Mouse (Mus musculus) olfactory bulb, adult 2 months (tissue): ENCODE data around the gene Grtp1. TPM values are rescaled to one million over a fixed set of nuclear protein-coding genes. Genes with fewer than 3 reads are reported as not detected.

Experiments
- H3K27ac ChIP-seq: fragments of 200-500 bp; 2 replicates; pipeline ENCODE4 v1.5.1; 2012; ENCODE audit warnings: low read depth, low read length; ENCODE audit not compliant: insufficient read depth
- H3K4me1 ChIP-seq: fragments of 200-500 bp; 2 replicates; pipeline ENCODE4 v1.6.1; 2012; ENCODE audit warnings: low read length; ENCODE audit not compliant: control insufficient read depth, insufficient read depth
- H3K4me3 ChIP-seq: fragments of 200-500 bp; 2 replicates; pipeline ENCODE4 v1.5.1; 2012; ENCODE audit warnings: mild to moderate bottlenecking, low read depth, low read length, moderate library complexity; ENCODE audit not compliant: insufficient read depth
- CTCF ChIP-seq: fragments of 200-500 bp; IDR thresholded peaks from 2 replicates; pipeline ENCODE4 v1.5.1; 2012; ENCODE audit warnings: low read depth, mild to moderate bottlenecking, low read length, moderate library complexity; ENCODE audit not compliant: insufficient read depth
- POLR2A ChIP-seq: fragments of 200-500 bp; IDR thresholded peaks from 2 replicates; pipeline ENCODE4 v1.6.1; 2012; ENCODE audit warnings: mild to moderate bottlenecking, low read depth, low read length, moderate library complexity; ENCODE audit not compliant: insufficient read depth
- WGBS: fragments of 180-500 bp; shearing (Covaris S2); methylation state at CpG from one replicate; pipeline ENCODE4 v1.1.7; 2018; 5-methylcytosine and 5-hydroxymethylcytosine counted together
- polyA plus RNA-seq: library from polyadenylated mRNA; stranded (reverse); fragments of >200 nt; gene quantifications from 2 replicates; pipeline ENCODE4 v1.2.4, GENCODE M21; 2012; ENCODE audit warnings: low replicate concordance; ENCODE audit not compliant: missing spikeins, insufficient read depth, insufficient read length

Grtp1 gene
- polyA plus RNA-seq, 1 experiment: not detected

DNA sequence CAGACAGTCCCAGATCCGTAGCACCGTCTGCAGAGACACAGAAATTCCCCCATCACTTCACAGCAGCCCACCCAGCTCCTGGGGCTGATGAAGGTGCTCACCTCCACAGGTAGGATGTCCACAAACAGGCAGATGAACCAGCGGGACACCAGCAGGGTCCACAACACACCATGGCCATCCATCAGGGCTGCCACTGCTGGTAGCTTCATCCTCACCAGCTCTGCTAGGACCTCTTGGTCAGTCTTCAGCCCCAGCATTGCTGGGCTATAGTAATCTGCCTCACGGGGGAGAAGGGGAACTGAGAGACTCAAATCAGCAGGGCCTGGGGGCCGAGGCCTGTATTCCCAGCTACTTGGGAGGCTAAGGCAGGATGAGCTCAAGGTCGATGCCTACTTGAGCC is 20.9 kb downstream of the Grtp1 start:
- TF ChIP-seq CTCF: no peak
- no peak for TF ChIP-seq POLR2A
- 84% methylated on average over 6 of the region's 6 CpGs for WGBS
- Histone ChIP-seq H3K4me1 (peaks cover 4% of the 10 kb centered on the region), H3K27ac (no peak overlapping the region), H3K4me3 (no peak overlapping the region)

DNA sequence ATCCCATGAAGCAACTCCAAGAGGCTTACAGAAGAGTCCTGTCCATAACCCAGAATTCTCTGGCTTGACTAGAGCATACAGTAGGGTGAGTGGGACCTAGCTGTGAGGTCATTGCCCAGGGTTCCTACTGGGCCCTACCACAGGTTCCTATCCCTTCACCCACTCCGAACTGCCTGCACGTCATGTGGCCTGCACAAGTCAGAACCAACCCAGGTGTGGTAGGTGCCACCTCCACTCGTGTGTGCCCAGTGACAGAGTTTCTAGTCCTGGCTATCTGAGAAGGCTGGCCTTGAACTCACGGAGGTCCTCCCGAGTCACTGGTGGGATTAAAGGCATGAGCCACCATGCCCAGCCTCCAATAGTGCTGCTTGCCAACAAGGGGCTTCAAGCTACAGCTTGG is 22.3 kb downstream of the Grtp1 start:
- TF ChIP-seq POLR2A (no peak), CTCF (no peak)

DNA sequence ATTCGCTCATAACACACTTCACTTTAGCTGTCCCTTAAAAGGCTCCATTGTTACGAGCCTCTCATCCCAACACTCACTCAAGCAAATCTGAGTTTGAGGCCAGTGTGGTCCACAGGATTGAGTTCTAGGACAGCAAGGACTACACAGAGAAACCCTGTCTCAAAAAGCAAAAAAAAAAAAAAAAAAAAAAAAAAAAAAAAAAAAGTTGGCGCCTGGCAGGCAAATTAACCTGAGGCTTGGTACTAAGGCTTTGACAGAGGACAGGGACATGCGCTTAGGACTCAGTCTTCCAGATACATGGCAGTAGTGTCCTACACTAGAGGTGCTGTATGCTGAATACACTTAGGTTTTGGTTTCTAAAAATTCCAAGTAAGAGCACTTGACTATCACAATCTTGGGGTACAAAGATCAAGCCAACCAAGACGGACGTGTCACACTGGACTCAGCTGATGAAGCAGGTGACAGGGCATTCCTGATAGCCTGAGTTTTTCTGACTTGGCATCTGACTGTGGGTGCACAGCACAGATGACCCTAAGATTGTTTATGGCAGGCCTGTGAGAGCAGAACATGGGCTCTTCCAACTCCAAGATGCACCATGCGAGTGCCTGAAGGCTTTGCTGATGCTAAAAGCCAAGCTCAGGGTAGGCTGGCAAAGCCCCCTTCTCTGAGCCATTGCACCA is 23.1 kb downstream of the Grtp1 start:
- 89% methylated on average over 7 of the region's 7 CpGs for WGBS
- no peak overlapping the region for H3K4me3 ChIP-seq
- TF ChIP-seq POLR2A: no peak
- no peak for TF ChIP-seq CTCF
- no peak overlapping the region for H3K27ac ChIP-seq
- H3K4me1 ChIP-seq: peaks cover 4% of the 10 kb centered on the region

More for the DNA sequence above, 22.3 kb downstream of the Grtp1 start:
- 91% methylated on average over 5 of the region's 5 CpGs for WGBS
- Histone ChIP-seq H3K4me3 (no peak overlapping the region), H3K27ac (no peak overlapping the region), H3K4me1 (peaks cover 4% of the 10 kb centered on the region)

DNA sequence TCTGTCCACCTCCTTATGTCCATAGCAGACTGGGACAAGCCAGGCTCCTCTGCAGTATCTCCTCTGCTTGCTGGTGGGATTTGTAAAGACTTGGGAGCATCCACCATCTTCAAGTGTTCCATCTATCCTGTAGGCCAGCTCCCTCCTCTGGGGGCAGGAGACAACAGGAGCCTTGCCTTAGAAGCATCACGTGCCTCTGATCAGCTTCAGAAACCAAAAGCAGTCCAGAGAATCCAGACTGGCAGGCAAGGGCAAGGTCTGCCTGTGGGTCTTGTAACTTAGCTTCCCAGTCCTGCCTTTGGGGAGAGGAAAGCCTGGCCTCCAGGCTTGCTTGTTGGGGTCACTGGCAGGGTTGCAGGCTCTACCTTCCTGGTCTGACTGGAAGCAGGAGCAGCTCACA is 24.8 kb downstream of the Grtp1 start:
- no peak for TF ChIP-seq CTCF
- no peak for TF ChIP-seq POLR2A
- WGBS: 96% methylated on average over 1 of the region's 1 CpGs
- Histone ChIP-seq H3K4me3 (no peak overlapping the region), H3K4me1 (no peaks in the 10 kb centered on the region; the same call in 1 of the 2 replicates), H3K27ac (no peak overlapping the region)

DNA sequence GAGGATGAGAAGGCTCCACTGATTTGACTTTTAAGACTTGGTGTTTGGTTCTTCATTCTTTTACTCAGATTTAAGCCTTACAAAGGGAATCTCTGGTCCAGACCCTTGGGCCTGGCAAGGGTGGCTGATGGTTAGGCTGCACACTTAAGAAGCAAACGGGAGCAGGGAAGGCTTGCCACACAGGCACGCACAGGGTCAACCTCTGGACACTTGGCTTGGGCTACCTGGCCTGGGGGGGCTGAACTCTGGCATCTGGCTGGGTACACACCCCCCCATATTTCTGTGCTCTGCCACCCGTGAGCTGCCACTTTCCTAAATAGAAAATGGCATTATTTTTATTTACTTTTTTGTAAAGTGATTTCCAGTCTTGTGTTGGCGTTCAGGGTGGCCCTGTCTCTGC is 25.6 kb downstream of the Grtp1 start:
- no peak for TF ChIP-seq POLR2A
- no peak for TF ChIP-seq CTCF
- no peak overlapping the region for H3K27ac ChIP-seq
- no peaks in the 10 kb centered on the region for H3K4me1 ChIP-seq
- H3K4me3 ChIP-seq: no peak overlapping the region
- 81% methylated on average over 4 of the region's 4 CpGs for WGBS

DNA sequence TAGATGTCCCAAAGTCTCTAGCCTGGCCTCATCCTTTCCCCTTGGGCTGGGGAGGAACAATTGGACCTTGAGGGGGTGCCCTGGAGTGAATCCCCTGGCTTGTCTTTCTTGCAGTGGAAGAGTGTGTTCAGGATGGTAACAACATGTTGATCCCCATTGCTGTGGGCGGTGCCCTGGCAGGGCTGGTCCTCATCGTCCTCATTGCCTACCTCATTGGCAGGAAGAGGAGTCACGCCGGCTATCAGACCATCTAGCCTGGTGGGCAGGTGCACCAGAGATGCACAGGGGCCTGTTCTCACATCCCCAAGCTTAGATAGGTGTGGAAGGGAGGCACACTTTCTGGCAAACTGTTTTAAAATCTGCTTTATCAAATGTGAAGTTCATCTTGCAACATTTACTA is 26.1 kb downstream of the Grtp1 start:
- WGBS: 89% methylated on average over 4 of the region's 4 CpGs
- Histone ChIP-seq H3K4me3 (no peak overlapping the region), H3K27ac (no peak overlapping the region), H3K4me1 (no peaks in the 10 kb centered on the region)
- no peak for TF ChIP-seq POLR2A
- TF ChIP-seq CTCF: no peak

DNA sequence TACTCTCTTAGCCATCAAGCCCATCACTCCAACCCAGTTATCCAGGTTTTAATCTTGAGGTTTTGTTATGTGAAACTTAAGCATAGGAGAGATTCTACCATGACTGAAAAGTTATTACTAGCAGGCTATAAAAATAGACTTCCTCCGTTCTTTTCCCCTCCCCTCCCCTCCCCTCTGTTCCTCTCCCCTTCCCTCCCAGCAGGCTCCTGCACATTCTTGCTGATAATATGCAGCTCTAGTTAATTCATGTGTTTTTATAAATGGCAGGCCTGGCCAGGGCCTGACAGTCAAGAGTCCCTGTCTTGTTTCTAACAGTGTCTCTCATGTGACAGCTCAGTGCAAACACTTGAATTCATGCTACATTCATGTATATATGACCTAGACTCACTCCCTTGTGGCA is 29.9 kb downstream of the Grtp1 start:
- no peak overlapping the region for H3K27ac ChIP-seq
- no peaks in the 10 kb centered on the region for H3K4me1 ChIP-seq
- TF ChIP-seq CTCF (no peak), POLR2A (no peak)
- WGBS: 10% methylated on average over 1 of the region's 1 CpGs
- no peak overlapping the region for H3K4me3 ChIP-seq

DNA sequence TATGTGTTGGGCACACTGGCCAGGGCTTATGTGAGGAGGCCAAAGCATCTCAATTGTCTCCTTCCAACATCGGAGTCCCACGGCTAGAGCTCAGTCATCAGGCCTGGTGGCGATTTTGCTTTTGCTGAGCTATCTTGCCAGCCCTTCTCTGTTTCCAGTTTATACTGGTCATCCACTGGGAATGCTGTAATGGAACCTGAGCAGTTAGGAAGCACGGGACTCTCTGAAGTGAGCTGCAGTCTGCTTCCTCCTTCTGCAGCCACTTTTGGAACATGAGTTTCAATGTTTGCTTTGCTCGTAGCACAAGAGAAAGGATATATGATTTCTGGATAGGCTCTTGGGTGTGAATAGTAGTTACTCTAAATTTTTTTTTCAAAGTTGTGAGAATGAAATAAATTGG is 36.1 kb downstream of the Grtp1 start:
- Histone ChIP-seq H3K4me1 (0 out of 2 replicates have a peak, but pooled peaks cover 3% of the 10 kb centered on the region), H3K27ac (no peak overlapping the region), H3K4me3 (no peak overlapping the region)
- 87% methylated on average over 5 of the region's 5 CpGs for WGBS
- TF ChIP-seq CTCF (no peak), POLR2A (no peak)

DNA sequence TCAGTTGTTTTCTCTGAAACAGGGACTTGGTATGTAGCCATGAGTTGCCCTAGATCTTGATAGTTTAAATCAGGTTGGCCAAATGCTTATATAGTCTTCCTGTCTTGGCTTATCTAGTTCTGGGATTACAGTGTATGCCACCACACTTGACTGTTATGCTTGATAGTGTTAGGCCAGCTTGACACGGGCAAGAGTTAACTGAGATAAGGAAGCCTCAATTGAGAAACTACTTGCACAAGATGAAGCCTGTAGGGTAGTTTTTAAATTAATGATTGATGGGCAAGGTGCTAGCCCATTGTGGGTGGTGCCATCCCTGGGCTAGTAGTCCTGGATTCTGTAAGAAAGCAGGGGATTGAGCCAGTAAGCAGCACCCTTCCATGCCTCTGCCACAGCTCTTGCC is 36.9 kb downstream of the Grtp1 start:
- peaks cover 5% of the 10 kb centered on the region for H3K4me1 ChIP-seq
- TF ChIP-seq CTCF (no peak), POLR2A (no peak)
- no peak overlapping the region for H3K27ac ChIP-seq
- H3K4me3 ChIP-seq: no peak overlapping the region
- WGBS: 78% methylated on average over 1 of the region's 1 CpGs
